Mouse (Mus musculus): ENCODE results near the gene Cpne2. TPM values are rescaled to one million over a fixed set of nuclear protein-coding genes. Genes with fewer than 3 reads are reported as not detected.
A peak's percentile ranks its signal among the peaks of the same experiment; 100 is the strongest.

Cpne2 gene
- polyA plus RNA-seq, 1 experiment from 2014 or later = 13.6 TPM

GRCm38 (mm10) chr8:94566446-94567158, 33.8 kb downstream of the Cpne2 start:
- no peaks in the 10 kb centered on the region for H3K36me3 ChIP-seq (ENCODE audit: control insufficient read depth, insufficient read depth, low read length)
- ATAC-seq (ENCODE audit: low FRiP score, low TSS enrichment) = peak; percentile 46; the same call in 1 of the 2 replicates
- peaks cover 4% of the 10 kb centered on the region; the same call in 1 of the 2 replicates for H3K4me1 ChIP-seq (ENCODE audit: control insufficient read depth, insufficient read depth, low read length)
- WGBS = 45% methylated on average over 15 of the region's 15 CpGs
- no peaks in the 10 kb centered on the region for H3K9me3 ChIP-seq (ENCODE audit: control insufficient read depth, low read length)
- H3K4me3 ChIP-seq (ENCODE audit: low read length) = no peak overlapping the region
- H3K9ac ChIP-seq (ENCODE audit: low read depth, low read length) = no peak overlapping the region
- H3K27me3 ChIP-seq (ENCODE audit: control insufficient read depth, insufficient read depth, low read length) = no peaks in the 10 kb centered on the region
- H3K27ac ChIP-seq (ENCODE audit: low read depth, low read length) = no peak overlapping the region
- no peak overlapping the region for H3K4me2 ChIP-seq (replicated peaks; ENCODE audit: low read depth, low read length)

GRCm38 (mm10) chr8:94567159-94567849, 34.5 kb downstream of the Cpne2 start:
- ATAC-seq (ENCODE audit: low FRiP score, low TSS enrichment) = no peak; the same call in 1 of the 2 replicates
- Histone ChIP-seq H3K9me3 (ENCODE audit: control insufficient read depth, low read length) (no peaks in the 10 kb centered on the region), H3K4me1 (ENCODE audit: control insufficient read depth, insufficient read depth, low read length) (peaks cover 4% of the 10 kb centered on the region; the same call in 1 of the 2 replicates), H3K9ac (ENCODE audit: low read depth, low read length) (no peak overlapping the region), H3K27ac (ENCODE audit: low read depth, low read length) (no peak overlapping the region), H3K4me3 (ENCODE audit: low read length) (no peak overlapping the region), H3K27me3 (ENCODE audit: control insufficient read depth, insufficient read depth, low read length) (no peaks in the 10 kb centered on the region), H3K4me2 (replicated peaks; ENCODE audit: low read depth, low read length) (no peak overlapping the region), H3K36me3 (ENCODE audit: control insufficient read depth, insufficient read depth, low read length) (no peaks in the 10 kb centered on the region)
- 73% methylated on average over 8 of the region's 8 CpGs for WGBS

- Histone ChIP-seq H3K4me1 (ENCODE audit: control insufficient read depth, insufficient read depth, low read length) (peaks cover 4% of the 10 kb centered on the region; the same call in 1 of the 2 replicates), H3K9ac (ENCODE audit: low read depth, low read length) (no peak overlapping the region), H3K36me3 (ENCODE audit: control insufficient read depth, insufficient read depth, low read length) (peaks cover 3% of the 10 kb centered on the region; the same call in 1 of the 2 replicates), H3K27me3 (ENCODE audit: control insufficient read depth, insufficient read depth, low read length) (no peaks in the 10 kb centered on the region), H3K4me2 (replicated peaks; ENCODE audit: low read depth, low read length) (no peak overlapping the region), H3K9me3 (ENCODE audit: control insufficient read depth, low read length) (no peaks in the 10 kb centered on the region), H3K27ac (ENCODE audit: low read depth, low read length) (no peak overlapping the region), H3K4me3 (ENCODE audit: low read length) (no peak overlapping the region)
- ATAC-seq (ENCODE audit: low FRiP score, low TSS enrichment) = no peak
- WGBS = 93% methylated on average over 8 of the region's 8 CpGs
Observed at GRCm38 (mm10) chr8:94568098-94568497, 35.3 kb downstream of the Cpne2 start.

- no peak overlapping the region for H3K4me3 ChIP-seq (ENCODE audit: low read length)
- WGBS = 87% methylated on average over 1 of the region's 1 CpGs
Observed at GRCm38 (mm10) chr8:94569419-94569818, 36.6 kb downstream of the Cpne2 start.

GRCm38 (mm10) chr8:94571896-94572295, 39.1 kb downstream of the Cpne2 start:
- WGBS = 65% methylated on average over 2 of the region's 2 CpGs
- Histone ChIP-seq H3K4me1 (ENCODE audit: control insufficient read depth, insufficient read depth, low read length) (peaks cover under 1% of the 10 kb centered on the region; the same call in 1 of the 2 replicates), H3K36me3 (ENCODE audit: control insufficient read depth, insufficient read depth, low read length) (peaks cover 39% of the 10 kb centered on the region), H3K4me2 (replicated peaks; ENCODE audit: low read depth, low read length) (no peak overlapping the region), H3K27ac (ENCODE audit: low read depth, low read length) (no peak overlapping the region), H3K4me3 (ENCODE audit: low read length) (no peak overlapping the region), H3K27me3 (ENCODE audit: control insufficient read depth, insufficient read depth, low read length) (no peaks in the 10 kb centered on the region), H3K9me3 (ENCODE audit: control insufficient read depth, low read length) (no peaks in the 10 kb centered on the region), H3K9ac (ENCODE audit: low read depth, low read length) (no peak overlapping the region)
- ATAC-seq (ENCODE audit: low FRiP score, low TSS enrichment) = no peak

More at GRCm38 (mm10) chr8:94569419-94569818, 36.6 kb downstream of the Cpne2 start:
- no peaks in the 10 kb centered on the region for H3K27me3 ChIP-seq (ENCODE audit: control insufficient read depth, insufficient read depth, low read length)
- H3K9me3 ChIP-seq (ENCODE audit: control insufficient read depth, low read length) = no peaks in the 10 kb centered on the region
- peaks cover 16% of the 10 kb centered on the region for H3K36me3 ChIP-seq (ENCODE audit: control insufficient read depth, insufficient read depth, low read length)
- H3K4me1 ChIP-seq (ENCODE audit: control insufficient read depth, insufficient read depth, low read length) = peaks cover 4% of the 10 kb centered on the region; the same call in 1 of the 2 replicates
- H3K4me2 ChIP-seq (replicated peaks; ENCODE audit: low read depth, low read length) = no peak overlapping the region
- H3K9ac ChIP-seq (ENCODE audit: low read depth, low read length) = no peak overlapping the region
- no peak overlapping the region for H3K27ac ChIP-seq (ENCODE audit: low read depth, low read length)
- ATAC-seq (ENCODE audit: low FRiP score, low TSS enrichment) = no peak

GRCm38 (mm10) chr8:94574159-94574907, 41.5 kb downstream of the Cpne2 start:
- no peak overlapping the region for H3K4me2 ChIP-seq (replicated peaks; ENCODE audit: low read depth, low read length)
- no peaks in the 10 kb centered on the region for H3K9me3 ChIP-seq (ENCODE audit: control insufficient read depth, low read length)
- no peaks in the 10 kb centered on the region for H3K27me3 ChIP-seq (ENCODE audit: control insufficient read depth, insufficient read depth, low read length)
- no peak for ATAC-seq (ENCODE audit: low FRiP score, low TSS enrichment)
- H3K36me3 ChIP-seq (ENCODE audit: control insufficient read depth, insufficient read depth, low read length) = peaks cover 64% of the 10 kb centered on the region
- WGBS = 92% methylated on average over 16 of the region's 16 CpGs
- H3K4me3 ChIP-seq (ENCODE audit: low read length) = no peak overlapping the region
- H3K4me1 ChIP-seq (ENCODE audit: control insufficient read depth, insufficient read depth, low read length) = no peaks in the 10 kb centered on the region
- H3K9ac ChIP-seq (ENCODE audit: low read depth, low read length) = no peak overlapping the region
- no peak overlapping the region for H3K27ac ChIP-seq (ENCODE audit: low read depth, low read length)

GRCm38 (mm10) chr8:94575148-94575547, 42.4 kb downstream of the Cpne2 start:
- H3K9ac ChIP-seq (ENCODE audit: low read depth, low read length) = no peak overlapping the region
- 94% methylated on average over 4 of the region's 4 CpGs for WGBS
- no peak overlapping the region for H3K4me3 ChIP-seq (ENCODE audit: low read length)
- H3K9me3 ChIP-seq (ENCODE audit: control insufficient read depth, low read length) = no peaks in the 10 kb centered on the region
- H3K4me2 ChIP-seq (replicated peaks; ENCODE audit: low read depth, low read length) = no peak overlapping the region
- H3K27me3 ChIP-seq (ENCODE audit: control insufficient read depth, insufficient read depth, low read length) = no peaks in the 10 kb centered on the region
- H3K27ac ChIP-seq (ENCODE audit: low read depth, low read length) = no peak overlapping the region
- H3K36me3 ChIP-seq (ENCODE audit: control insufficient read depth, insufficient read depth, low read length) = peaks cover 70% of the 10 kb centered on the region
- ATAC-seq (ENCODE audit: low FRiP score, low TSS enrichment) = no peak
- H3K4me1 ChIP-seq (ENCODE audit: control insufficient read depth, insufficient read depth, low read length) = no peaks in the 10 kb centered on the region

GRCm38 (mm10) chr8:94581820-94582483, 49.2 kb downstream of the Cpne2 start:
- Histone ChIP-seq H3K9ac (ENCODE audit: low read depth, low read length) (no peak overlapping the region), H3K9me3 (ENCODE audit: control insufficient read depth, low read length) (no peaks in the 10 kb centered on the region), H3K27me3 (ENCODE audit: control insufficient read depth, insufficient read depth, low read length) (no peaks in the 10 kb centered on the region), H3K4me1 (ENCODE audit: control insufficient read depth, insufficient read depth, low read length) (no peaks in the 10 kb centered on the region), H3K4me3 (ENCODE audit: low read length) (no peak overlapping the region), H3K27ac (ENCODE audit: low read depth, low read length) (no peak overlapping the region), H3K36me3 (ENCODE audit: control insufficient read depth, insufficient read depth, low read length) (peaks cover 92% of the 10 kb centered on the region), H3K4me2 (replicated peaks; ENCODE audit: low read depth, low read length) (no peak overlapping the region)
- 91% methylated on average over 7 of the region's 7 CpGs for WGBS
- ATAC-seq (ENCODE audit: low FRiP score, low TSS enrichment) = no peak
